In the genomic region with DNA sequence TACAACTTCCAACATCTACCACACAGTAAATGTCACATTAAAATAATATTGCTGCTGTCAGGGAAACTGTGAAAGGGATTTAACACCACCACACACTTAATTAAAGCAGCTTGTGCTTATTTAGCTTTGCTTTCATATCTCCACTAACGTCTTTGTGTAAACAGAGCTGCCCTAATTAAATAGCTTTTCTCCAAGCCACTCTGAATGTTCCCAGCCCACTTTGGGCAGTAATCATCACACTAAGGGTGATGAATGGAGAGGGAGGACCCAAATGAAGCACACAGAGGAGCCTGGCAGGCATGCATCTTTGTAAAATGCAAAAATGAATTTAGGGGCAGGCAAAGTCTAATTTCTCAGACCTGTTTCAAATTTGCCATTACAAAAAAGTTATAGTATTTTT, we compare ENCODE assay signal across 20 mouse cellular contexts.
A peak's percentile ranks its signal among the peaks of the same experiment; 100 is the strongest.
DNase-seq lines count a peak whose midpoint lies in the region; ATAC-seq and TF ChIP-seq lines count a peak whose summit lies in the region.
"Had no signal": no experiment of that assay in that cellular context is flagged by ENCODE, and none has a peak within 500 bp of the region (broad histone marks: within the 10 kb centered on the region; RNA-seq: fewer than 3 reads in every experiment).

No protein-coding gene starts in this region.

- ATAC-seq in hindbrain, embryonic 16.5 days: peak; percentile 50; the same call in 1 of the 2 replicates
- ATAC-seq in hindbrain, embryonic 11.5 days (ENCODE audit: low FRiP score): no peak
- ATAC-seq in forebrain, postnatal 0 days: peak; percentile 47
- ATAC-seq: lung, postnatal 0 days had no signal

- H3K9me3 ChIP-seq in hindbrain, embryonic 16.5 days (ENCODE audit: control insufficient read depth, low read length): no peaks in the 10 kb centered on the region
- no peaks in the 10 kb centered on the region for H3K9me3 ChIP-seq in hindbrain, embryonic 11.5 days (ENCODE audit: control insufficient read depth, low read length)
- no peaks in the 10 kb centered on the region for H3K9me3 ChIP-seq in forebrain, postnatal 0 days (ENCODE audit: low read length)
- H3K9me3 ChIP-seq: heart, embryonic 12.5 days; hindbrain, embryonic 13.5 days; liver, embryonic 15.5 days; neural tube, embryonic 13.5 days had no signal

- no peak for DNase-seq in hindbrain, embryonic 11.5 days (ENCODE audit: low spot score)
- DNase-seq in brain, adult 2 months (ENCODE audit: low read depth, low spot score): peak; percentile 29
- DNase-seq in embryo, embryonic 11 days: peak; percentile 19
- DNase-seq in forebrain, postnatal 0 days: peak; percentile 10
- DNase-seq in MN1 (ENCODE audit: low spot score): no peak
- no peak for DNase-seq in adrenal gland, adult 18-20 months (ENCODE audit: low spot score in 2 of 2)
- DNase-seq: cerebellum, adult 9-11 months; gastrocnemius, postnatal 10 days; heart, adult 11 months; heart, postnatal 14 days; kidney, adult 9 months; kidney, postnatal 4 days; right cerebral cortex, postnatal 25 days; thymus, postnatal 4 days had no signal

- H3K36me3 ChIP-seq in hindbrain, embryonic 16.5 days (ENCODE audit: control insufficient read depth, insufficient read depth, low read length): no peaks in the 10 kb centered on the region
- H3K36me3 ChIP-seq in hindbrain, embryonic 11.5 days (ENCODE audit: control insufficient read depth, insufficient read depth, low read length): no peaks in the 10 kb centered on the region
- no peaks in the 10 kb centered on the region for H3K36me3 ChIP-seq in forebrain, postnatal 0 days (ENCODE audit: insufficient read depth)
- H3K36me3 ChIP-seq: heart, embryonic 12.5 days; hindbrain, embryonic 13.5 days; liver, embryonic 15.5 days; neural tube, embryonic 13.5 days had no signal

- no peak overlapping the region for H3K9ac ChIP-seq in hindbrain, embryonic 16.5 days (ENCODE audit: low read depth, low read length)
- H3K9ac ChIP-seq in hindbrain, embryonic 11.5 days (ENCODE audit: low read depth, low read length): no peak overlapping the region
- no peak overlapping the region for H3K9ac ChIP-seq in forebrain, postnatal 0 days
- H3K9ac ChIP-seq: heart, embryonic 12.5 days; hindbrain, embryonic 13.5 days; liver, embryonic 15.5 days; neural tube, embryonic 13.5 days had no signal

- no peak for TF ChIP-seq CTCF in forebrain, postnatal 0 days (IDR thresholded peaks at IDR 0.05; ENCODE audit: low read depth)

- H3K4me1 ChIP-seq in hindbrain, embryonic 16.5 days (ENCODE audit: control insufficient read depth, insufficient read depth, low read depth, low read length): no peaks in the 10 kb centered on the region
- no peaks in the 10 kb centered on the region for H3K4me1 ChIP-seq in hindbrain, embryonic 11.5 days (replicated peaks; ENCODE audit: control insufficient read depth, insufficient read depth, low read length)
- peaks cover 3% of the 10 kb centered on the region; the same call in 1 of the 2 replicates for H3K4me1 ChIP-seq in forebrain, postnatal 0 days (ENCODE audit: insufficient read depth)
- H3K4me1 ChIP-seq: heart, embryonic 12.5 days; hindbrain, embryonic 13.5 days; liver, embryonic 15.5 days; neural tube, embryonic 13.5 days had no signal

- no peak overlapping the region for H3K27ac ChIP-seq in hindbrain, embryonic 16.5 days (ENCODE audit: low read depth, low read length)
- H3K27ac ChIP-seq in hindbrain, embryonic 11.5 days (ENCODE audit: low read depth, low read length): no peak overlapping the region
- no peak overlapping the region for H3K27ac ChIP-seq in forebrain, postnatal 0 days (ENCODE audit: low read depth, low read length)
- H3K27ac ChIP-seq: hindbrain, embryonic 13.5 days; liver, embryonic 15.5 days; neural tube, embryonic 13.5 days had no signal

- no peak overlapping the region for H3K4me2 ChIP-seq in hindbrain, embryonic 16.5 days (ENCODE audit: low read length)
- no peak overlapping the region for H3K4me2 ChIP-seq in hindbrain, embryonic 11.5 days (replicated peaks; ENCODE audit: low read depth, low read length)
- H3K4me2 ChIP-seq in forebrain, postnatal 0 days (ENCODE audit: low read depth): no peak overlapping the region
- H3K4me2 ChIP-seq: heart, embryonic 12.5 days; hindbrain, embryonic 13.5 days; liver, embryonic 15.5 days; neural tube, embryonic 13.5 days had no signal

- no peaks in the 10 kb centered on the region for H3K27me3 ChIP-seq in hindbrain, embryonic 16.5 days (replicated peaks; ENCODE audit: control insufficient read depth, insufficient read depth, low read length)
- no peaks in the 10 kb centered on the region for H3K27me3 ChIP-seq in hindbrain, embryonic 11.5 days (ENCODE audit: control insufficient read depth, insufficient read depth, low read length)
- no peaks in the 10 kb centered on the region for H3K27me3 ChIP-seq in forebrain, postnatal 0 days (ENCODE audit: insufficient read depth, low read length)
- H3K27me3 ChIP-seq: heart, embryonic 12.5 days; hindbrain, embryonic 13.5 days; liver, embryonic 15.5 days; neural tube, embryonic 13.5 days had no signal

- H3K4me3 ChIP-seq in hindbrain, embryonic 16.5 days (ENCODE audit: low read length): no peak overlapping the region
- H3K4me3 ChIP-seq in hindbrain, embryonic 11.5 days (ENCODE audit: low read depth, low read length): no peak overlapping the region
- no peak overlapping the region for H3K4me3 ChIP-seq in forebrain, postnatal 0 days (ENCODE audit: low read depth, low read length)
- H3K4me3 ChIP-seq: heart, embryonic 12.5 days; hindbrain, embryonic 13.5 days; liver, embryonic 15.5 days; neural tube, embryonic 13.5 days had no signal

- 2% methylated on average over 1 of the region's 1 CpGs for WGBS in hindbrain, embryonic 16.5 days
- 30% methylated on average over 1 of the region's 1 CpGs for WGBS in hindbrain, embryonic 11.5 days
- 1% methylated on average over 1 of the region's 1 CpGs for WGBS in forebrain, postnatal 0 days

Comparison
In these comparisons a context has a peak if more than half of its experiments do, and no peak if none do; other contexts are left out.
1. DNase-seq: peak in brain, adult 2 months (single experiment), embryo, embryonic 11 days (single experiment) and forebrain, postnatal 0 days (single experiment); none in hindbrain, embryonic 11.5 days (single experiment), MN1 (single experiment) and adrenal gland, adult 18-20 months (0 of 2).